Mouse (Mus musculus): ENCODE data around the gene Actn1. TPM values are rescaled to one million over a fixed set of nuclear protein-coding genes. Genes with fewer than 3 reads are reported as not detected.

Gene Actn1
- polyA plus RNA-seq, 1 experiment from 2014 or later: 10.3 TPM

GRCm38 (mm10) chr12:80146227-80147223 lies 113.6 kb downstream of the Actn1 start:
- Histone ChIP-seq H3K9me3 (replicated peaks; ENCODE audit: control insufficient read depth, low read length) (no peaks in the 10 kb centered on the region), H3K4me3 (ENCODE audit: low read depth, low read length) (no peak overlapping the region), H3K9ac (ENCODE audit: low read depth, low read length) (no peak overlapping the region), H3K4me1 (ENCODE audit: control insufficient read depth, low read depth, low read length) (peaks cover 9% of the 10 kb centered on the region), H3K4me2 (ENCODE audit: low read depth, low read length) (no peak overlapping the region), H3K27ac (ENCODE audit: low read length) (peak overlapping the region; percentile 58), H3K27me3 (ENCODE audit: control insufficient read depth, insufficient read depth, low read depth, low read length) (no peaks in the 10 kb centered on the region), H3K36me3 (ENCODE audit: control insufficient read depth, insufficient read depth) (no peaks in the 10 kb centered on the region)
- peak; percentile 62 for ATAC-seq (ENCODE audit: low read depth)
- WGBS (ENCODE audit: insufficient replicate concordance): 37% methylated on average over 21 of the region's 21 CpGs

GRCm38 (mm10) chr12:80145365-80145764 lies 114.8 kb downstream of the Actn1 start:
- H3K4me1 ChIP-seq (ENCODE audit: control insufficient read depth, low read depth, low read length): peaks cover 6% of the 10 kb centered on the region
- H3K9ac ChIP-seq (ENCODE audit: low read depth, low read length): no peak overlapping the region
- H3K27ac ChIP-seq (ENCODE audit: low read length): peak overlapping the region; percentile 58
- no peak overlapping the region for H3K4me3 ChIP-seq (ENCODE audit: low read depth, low read length)
- H3K4me2 ChIP-seq (ENCODE audit: low read depth, low read length): no peak overlapping the region
- no peaks in the 10 kb centered on the region for H3K36me3 ChIP-seq (ENCODE audit: control insufficient read depth, insufficient read depth)
- 62% methylated on average over 8 of the region's 8 CpGs for WGBS (ENCODE audit: insufficient replicate concordance)
- no peaks in the 10 kb centered on the region for H3K9me3 ChIP-seq (replicated peaks; ENCODE audit: control insufficient read depth, low read length)
- no peaks in the 10 kb centered on the region for H3K27me3 ChIP-seq (ENCODE audit: control insufficient read depth, insufficient read depth, low read depth, low read length)
- ATAC-seq (ENCODE audit: low read depth): peak; percentile 57

GRCm38 (mm10) chr12:80144846-80145245 lies 115.3 kb downstream of the Actn1 start:
- Histone ChIP-seq H3K27ac (ENCODE audit: low read length) (0 out of 2 replicates have a peak overlapping the region, but pooled peaks have one; percentile 41), H3K27me3 (ENCODE audit: control insufficient read depth, insufficient read depth, low read depth, low read length) (no peaks in the 10 kb centered on the region), H3K9ac (ENCODE audit: low read depth, low read length) (no peak overlapping the region), H3K4me3 (ENCODE audit: low read depth, low read length) (no peak overlapping the region), H3K4me1 (ENCODE audit: control insufficient read depth, low read depth, low read length) (peaks cover 10% of the 10 kb centered on the region), H3K9me3 (replicated peaks; ENCODE audit: control insufficient read depth, low read length) (no peaks in the 10 kb centered on the region), H3K36me3 (ENCODE audit: control insufficient read depth, insufficient read depth) (no peaks in the 10 kb centered on the region), H3K4me2 (ENCODE audit: low read depth, low read length) (no peak overlapping the region)
- WGBS (ENCODE audit: insufficient replicate concordance): 65% methylated on average over 3 of the region's 3 CpGs
- no peak for ATAC-seq (ENCODE audit: low read depth)

- Histone ChIP-seq H3K36me3 (ENCODE audit: control insufficient read depth, insufficient read depth) (no peaks in the 10 kb centered on the region), H3K4me2 (ENCODE audit: low read depth, low read length) (no peak overlapping the region), H3K27me3 (ENCODE audit: control insufficient read depth, insufficient read depth, low read depth, low read length) (no peaks in the 10 kb centered on the region), H3K4me1 (ENCODE audit: control insufficient read depth, low read depth, low read length) (peaks cover 4% of the 10 kb centered on the region), H3K9ac (ENCODE audit: low read depth, low read length) (no peak overlapping the region), H3K4me3 (ENCODE audit: low read depth, low read length) (no peak overlapping the region), H3K27ac (ENCODE audit: low read length) (no peak overlapping the region), H3K9me3 (replicated peaks; ENCODE audit: control insufficient read depth, low read length) (no peaks in the 10 kb centered on the region)
- ATAC-seq (ENCODE audit: low read depth): no peak
- 21% methylated on average over 7 of the region's 7 CpGs for WGBS (ENCODE audit: insufficient replicate concordance)
Measured at GRCm38 (mm10) chr12:80141470-80141869, 118.7 kb downstream of the Actn1 start.

- whole genome bisulfite sequencing (ENCODE audit: insufficient replicate concordance): 36% methylated on average over 8 of the region's 8 CpGs
- H3K9me3 ChIP-seq (replicated peaks; ENCODE audit: control insufficient read depth, low read length): no peaks in the 10 kb centered on the region
Measured at GRCm38 (mm10) chr12:80141011-80141410, 119.2 kb downstream of the Actn1 start.

GRCm38 (mm10) chr12:80137744-80138143 lies 122.4 kb downstream of the Actn1 start:
- no peak overlapping the region for H3K4me3 ChIP-seq (ENCODE audit: low read depth, low read length)
- 56% methylated on average over 1 of the region's 1 CpGs for WGBS (ENCODE audit: insufficient replicate concordance)
- no peaks in the 10 kb centered on the region for H3K9me3 ChIP-seq (replicated peaks; ENCODE audit: control insufficient read depth, low read length)
- H3K4me1 ChIP-seq (ENCODE audit: control insufficient read depth, low read depth, low read length): peaks cover 4% of the 10 kb centered on the region
- no peak overlapping the region for H3K4me2 ChIP-seq (ENCODE audit: low read depth, low read length)
- H3K9ac ChIP-seq (ENCODE audit: low read depth, low read length): no peak overlapping the region
- no peak overlapping the region for H3K27ac ChIP-seq (ENCODE audit: low read length)
- no peak for ATAC-seq (ENCODE audit: low read depth)
- H3K27me3 ChIP-seq (ENCODE audit: control insufficient read depth, insufficient read depth, low read depth, low read length): no peaks in the 10 kb centered on the region
- no peaks in the 10 kb centered on the region for H3K36me3 ChIP-seq (ENCODE audit: control insufficient read depth, insufficient read depth)

More at GRCm38 (mm10) chr12:80141011-80141410, 119.2 kb downstream of the Actn1 start:
- no peak overlapping the region for H3K9ac ChIP-seq (ENCODE audit: low read depth, low read length)
- peaks cover 4% of the 10 kb centered on the region for H3K4me1 ChIP-seq (ENCODE audit: control insufficient read depth, low read depth, low read length)
- ATAC-seq (ENCODE audit: low read depth): no peak
- H3K36me3 ChIP-seq (ENCODE audit: control insufficient read depth, insufficient read depth): no peaks in the 10 kb centered on the region
- H3K27me3 ChIP-seq (ENCODE audit: control insufficient read depth, insufficient read depth, low read depth, low read length): no peaks in the 10 kb centered on the region
- H3K4me3 ChIP-seq (ENCODE audit: low read depth, low read length): no peak overlapping the region
- no peak overlapping the region for H3K4me2 ChIP-seq (ENCODE audit: low read depth, low read length)
- no peak overlapping the region for H3K27ac ChIP-seq (ENCODE audit: low read length)

- Histone ChIP-seq H3K27me3 (ENCODE audit: control insufficient read depth, insufficient read depth, low read depth, low read length) (no peaks in the 10 kb centered on the region), H3K27ac (ENCODE audit: low read length) (no peak overlapping the region), H3K9me3 (replicated peaks; ENCODE audit: control insufficient read depth, low read length) (no peaks in the 10 kb centered on the region), H3K9ac (ENCODE audit: low read depth, low read length) (no peak overlapping the region), H3K36me3 (ENCODE audit: control insufficient read depth, insufficient read depth) (no peaks in the 10 kb centered on the region), H3K4me1 (ENCODE audit: control insufficient read depth, low read depth, low read length) (peaks cover 4% of the 10 kb centered on the region), H3K4me3 (ENCODE audit: low read depth, low read length) (no peak overlapping the region), H3K4me2 (ENCODE audit: low read depth, low read length) (no peak overlapping the region)
- WGBS (ENCODE audit: insufficient replicate concordance): 66% methylated on average over 6 of the region's 6 CpGs
- ATAC-seq (ENCODE audit: low read depth): no peak
Measured at GRCm38 (mm10) chr12:80137246-80137645, 122.9 kb downstream of the Actn1 start.

- no peak overlapping the region for H3K9ac ChIP-seq (ENCODE audit: low read depth, low read length)
- H3K27me3 ChIP-seq (ENCODE audit: control insufficient read depth, insufficient read depth, low read depth, low read length): no peaks in the 10 kb centered on the region
- WGBS (ENCODE audit: insufficient replicate concordance): 77% methylated on average over 12 of the region's 12 CpGs
- no peaks in the 10 kb centered on the region for H3K36me3 ChIP-seq (ENCODE audit: control insufficient read depth, insufficient read depth)
- no peak overlapping the region for H3K4me2 ChIP-seq (ENCODE audit: low read depth, low read length)
- H3K4me3 ChIP-seq (ENCODE audit: low read depth, low read length): no peak overlapping the region
- H3K27ac ChIP-seq (ENCODE audit: low read length): no peak overlapping the region
- ATAC-seq (ENCODE audit: low read depth): no peak
- peaks cover 13% of the 10 kb centered on the region for H3K4me1 ChIP-seq (ENCODE audit: control insufficient read depth, low read depth, low read length)
- no peaks in the 10 kb centered on the region for H3K9me3 ChIP-seq (replicated peaks; ENCODE audit: control insufficient read depth, low read length)
Measured at GRCm38 (mm10) chr12:80136264-80136930, 123.8 kb downstream of the Actn1 start.

GRCm38 (mm10) chr12:80135173-80135572 lies 125.0 kb downstream of the Actn1 start:
- H3K9me3 ChIP-seq (replicated peaks; ENCODE audit: control insufficient read depth, low read length): no peaks in the 10 kb centered on the region
- H3K4me3 ChIP-seq (ENCODE audit: low read depth, low read length): no peak overlapping the region
- H3K36me3 ChIP-seq (ENCODE audit: control insufficient read depth, insufficient read depth): no peaks in the 10 kb centered on the region
- no peak overlapping the region for H3K9ac ChIP-seq (ENCODE audit: low read depth, low read length)
- WGBS (ENCODE audit: insufficient replicate concordance): 59% methylated on average over 8 of the region's 8 CpGs
- H3K27ac ChIP-seq (ENCODE audit: low read length): no peak overlapping the region
- no peaks in the 10 kb centered on the region for H3K27me3 ChIP-seq (ENCODE audit: control insufficient read depth, insufficient read depth, low read depth, low read length)
- peaks cover 22% of the 10 kb centered on the region for H3K4me1 ChIP-seq (ENCODE audit: control insufficient read depth, low read depth, low read length)
- H3K4me2 ChIP-seq (ENCODE audit: low read depth, low read length): no peak overlapping the region
- no peak for ATAC-seq (ENCODE audit: low read depth)

Measured in liver, embryonic 16.5 days (tissue).